Comparison of ENCODE assay signal across 19 mouse cellular contexts in the genomic region with DNA sequence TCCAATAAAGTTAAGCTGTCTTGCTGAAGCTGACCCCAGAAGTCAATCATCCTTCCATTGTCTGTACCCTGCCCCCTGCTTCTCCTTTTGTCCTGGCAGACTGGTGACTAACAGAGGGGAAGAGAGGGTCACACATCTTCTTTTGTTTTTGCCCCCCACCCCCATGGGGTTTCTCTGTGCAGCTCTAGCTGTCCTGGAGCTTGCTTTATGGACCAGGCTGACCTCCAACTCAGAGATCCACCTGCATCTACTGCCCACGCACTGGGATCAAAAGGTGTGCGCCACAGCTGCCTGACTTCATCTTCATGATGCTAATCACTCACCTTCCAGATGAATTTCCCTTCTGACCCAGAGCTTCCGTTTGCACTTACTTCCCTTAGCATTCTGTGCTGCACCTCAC. TPM values are rescaled to one million over a fixed set of nuclear protein-coding genes. Genes with fewer than 3 reads are reported as not detected.
"Had no signal": no experiment of that assay in that cellular context is flagged by ENCODE, and none has a peak within 500 bp of the region (broad histone marks: within the 10 kb centered on the region; RNA-seq: fewer than 3 reads in every experiment).

No protein-coding gene starts in this region.

- H3K4me1 ChIP-seq: lung, embryonic 15.5 days; midbrain, embryonic 12.5 days; midbrain, embryonic 15.5 days had no signal

- H3K36me3 ChIP-seq: lung, embryonic 15.5 days; midbrain, embryonic 12.5 days; midbrain, embryonic 15.5 days; neural tube, embryonic 12.5 days had no signal

- DNase-seq: liver, postnatal 0 days; lung, adult 2 months; lung, postnatal 14 days; lung, postnatal 36 days; retina, postnatal 1 day; right cerebral cortex, adult 18-20 months; right cerebral cortex, postnatal 25 days; right cerebral cortex, postnatal 4 days; spleen, adult 18-20 months; thymus, adult 18-20 months; thymus, postnatal 14 days; thymus, postnatal 36 days had no signal

- H3K9me3 ChIP-seq: lung, embryonic 15.5 days; megakaryocyte, embryonic 14.5 days; midbrain, embryonic 12.5 days; midbrain, embryonic 15.5 days; neural tube, embryonic 12.5 days had no signal

- ATAC-seq: liver, postnatal 0 days; lung, postnatal 0 days; midbrain, embryonic 15.5 days had no signal

- H3K4me3 ChIP-seq: lung, embryonic 15.5 days; megakaryocyte, embryonic 14.5 days; midbrain, embryonic 12.5 days; midbrain, embryonic 15.5 days; neural tube, embryonic 12.5 days had no signal

- H3K27ac ChIP-seq: lung, embryonic 15.5 days; macrophage; midbrain, embryonic 12.5 days; midbrain, embryonic 15.5 days; neural tube, embryonic 12.5 days had no signal

- H3K9ac ChIP-seq: liver, postnatal 0 days; lung, embryonic 15.5 days; midbrain, embryonic 12.5 days; midbrain, embryonic 15.5 days; neural tube, embryonic 12.5 days had no signal

- H3K27me3 ChIP-seq: lung, embryonic 15.5 days; midbrain, embryonic 12.5 days; midbrain, embryonic 15.5 days; neural tube, embryonic 12.5 days had no signal

- H3K4me2 ChIP-seq: lung, embryonic 15.5 days; midbrain, embryonic 12.5 days; midbrain, embryonic 15.5 days; neural tube, embryonic 12.5 days had no signal

RNA-seq across cellular contexts. Expression of a gene that starts 26.0 kb away (rescaled TPM):
- polyA plus RNA-seq: macrophage had no signal
